Mouse (Mus musculus): ENCODE measurements at regions not wholly inside any gene's neighbourhood (a gene's known extent, or its start where the extent isn't known, plus 50 kb on each side); places are given as distances from the start of the nearest gene placed in this dataset.

GRCm38 (mm10) chr6:31664495-31664894, 100.7 kb upstream of the Podxl start:
- 16% methylated on average over 7 of the region's 7 CpGs for WGBS
- H3K4me3 ChIP-seq (ENCODE audit: insufficient read depth, low read depth, low read length) = no peak overlapping the region
- H3K4me1 ChIP-seq (ENCODE audit: control insufficient read depth, insufficient read depth, low read length) = no peaks in the 10 kb centered on the region
- no peak for TF ChIP-seq POLR2A (IDR thresholded peaks at IDR 0.05; ENCODE audit: low read depth, low read length)
- peak; percentile 94 for TF ChIP-seq CTCF (conservative IDR thresholded peaks at IDR 0.05; ENCODE audit: insufficient read depth, insufficient read length, low read depth, low read length)
- DNase-seq = peak; percentile 66
- no peaks in the 10 kb centered on the region for H3K27me3 ChIP-seq (replicated peaks; ENCODE audit: control insufficient read depth, insufficient read depth, low read length)
- no peak overlapping the region for H3K27ac ChIP-seq (ENCODE audit: insufficient read depth, low read depth, low read length)
- H3K36me3 ChIP-seq (ENCODE audit: control insufficient read depth, insufficient read depth, low read length) = no peaks in the 10 kb centered on the region

GRCm38 (mm10) chr6:31660778-31661177, 97.0 kb upstream of the Podxl start:
- Histone ChIP-seq H3K4me1 (ENCODE audit: control insufficient read depth, insufficient read depth, low read length) (no peaks in the 10 kb centered on the region), H3K36me3 (ENCODE audit: control insufficient read depth, insufficient read depth, low read length) (no peaks in the 10 kb centered on the region), H3K4me3 (ENCODE audit: insufficient read depth, low read depth, low read length) (no peak overlapping the region), H3K27me3 (replicated peaks; ENCODE audit: control insufficient read depth, insufficient read depth, low read length) (no peaks in the 10 kb centered on the region), H3K27ac (ENCODE audit: insufficient read depth, low read depth, low read length) (no peak overlapping the region)
- TF ChIP-seq POLR2A (IDR thresholded peaks at IDR 0.05; ENCODE audit: low read depth, low read length) (no peak), CTCF (conservative IDR thresholded peaks at IDR 0.05; ENCODE audit: insufficient read depth, insufficient read length, low read depth, low read length) (peak; percentile 85)
- peak; percentile 60 for DNase-seq
- 11% methylated on average over 8 of the region's 8 CpGs for WGBS

DNA sequence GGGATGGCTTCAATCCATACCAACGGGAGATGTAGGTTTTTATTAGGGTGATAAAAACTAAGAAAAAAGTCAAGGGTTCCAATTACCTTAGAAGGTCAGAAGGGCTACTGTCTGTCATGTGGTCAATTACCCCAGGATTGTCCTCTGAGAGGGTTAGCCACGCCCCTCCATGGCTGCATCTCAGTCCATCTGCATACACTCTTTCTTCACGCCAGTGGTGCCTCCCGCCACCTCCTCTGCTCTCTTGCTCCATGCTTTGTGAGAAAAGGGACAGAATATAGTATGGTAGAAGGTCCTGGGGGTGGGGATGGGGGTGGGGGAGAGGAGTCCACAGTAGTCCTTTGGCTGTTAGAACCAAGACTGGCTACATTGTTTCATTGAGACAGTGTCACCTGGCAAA, 96.1 kb upstream of the Podxl start:
- no peak for TF ChIP-seq POLR2A (IDR thresholded peaks at IDR 0.05; ENCODE audit: low read depth, low read length)
- no peak for TF ChIP-seq CTCF (conservative IDR thresholded peaks at IDR 0.05; ENCODE audit: insufficient read depth, insufficient read length, low read depth, low read length)
- 33% methylated on average over 4 of the region's 4 CpGs for WGBS
- H3K27me3 ChIP-seq (replicated peaks; ENCODE audit: control insufficient read depth, insufficient read depth, low read length) = no peaks in the 10 kb centered on the region

GRCm38 (mm10) chr6:31658447-31659199, 94.8 kb upstream of the Podxl start:
- Histone ChIP-seq H3K36me3 (ENCODE audit: control insufficient read depth, insufficient read depth, low read length) (no peaks in the 10 kb centered on the region), H3K4me3 (ENCODE audit: insufficient read depth, low read depth, low read length) (no peak overlapping the region), H3K27me3 (replicated peaks; ENCODE audit: control insufficient read depth, insufficient read depth, low read length) (no peaks in the 10 kb centered on the region), H3K4me1 (ENCODE audit: control insufficient read depth, insufficient read depth, low read length) (no peaks in the 10 kb centered on the region), H3K27ac (ENCODE audit: insufficient read depth, low read depth, low read length) (no peak overlapping the region)
- WGBS = 76% methylated on average over 19 of the region's 19 CpGs
- TF ChIP-seq CTCF (conservative IDR thresholded peaks at IDR 0.05; ENCODE audit: insufficient read depth, insufficient read length, low read depth, low read length) (no peak), POLR2A (IDR thresholded peaks at IDR 0.05; ENCODE audit: low read depth, low read length) (no peak)
- no peak for DNase-seq

More for the DNA sequence above, 96.1 kb upstream of the Podxl start:
- H3K4me1 ChIP-seq (ENCODE audit: control insufficient read depth, insufficient read depth, low read length) = no peaks in the 10 kb centered on the region
- no peak overlapping the region for H3K27ac ChIP-seq (ENCODE audit: insufficient read depth, low read depth, low read length)
- no peak for DNase-seq
- no peaks in the 10 kb centered on the region for H3K36me3 ChIP-seq (ENCODE audit: control insufficient read depth, insufficient read depth, low read length)
- H3K4me3 ChIP-seq (ENCODE audit: insufficient read depth, low read depth, low read length) = no peak overlapping the region

- no peaks in the 10 kb centered on the region for H3K36me3 ChIP-seq (ENCODE audit: control insufficient read depth, insufficient read depth, low read length)
- WGBS = 72% methylated on average over 7 of the region's 7 CpGs
Measured at GRCm38 (mm10) chr6:31650791-31651476, 87.2 kb upstream of the Podxl start.

DNA sequence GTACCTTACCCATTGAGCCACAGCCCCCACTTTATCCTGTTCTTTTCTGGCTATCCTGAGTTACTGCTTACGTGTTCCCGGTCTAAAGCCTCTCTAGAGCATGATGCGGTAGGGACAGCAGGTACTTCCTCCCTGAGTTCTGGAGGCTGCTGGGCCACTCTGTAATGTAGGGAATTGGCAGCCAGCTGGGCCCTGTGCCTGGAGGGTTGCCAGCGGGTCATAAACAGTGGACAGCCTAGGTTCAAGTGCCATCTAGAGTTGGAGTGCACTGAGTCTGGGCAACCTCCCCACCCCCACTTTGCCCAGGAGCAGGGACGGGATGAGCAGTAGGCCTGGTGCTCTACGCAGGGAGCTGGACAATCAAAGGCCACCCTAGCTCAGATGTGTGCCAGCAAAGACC, 81.5 kb upstream of the Podxl start:
- 85% methylated on average over 6 of the region's 6 CpGs for WGBS
- H3K27ac ChIP-seq (ENCODE audit: insufficient read depth, low read depth, low read length) = no peak overlapping the region
- no peaks in the 10 kb centered on the region for H3K27me3 ChIP-seq (replicated peaks; ENCODE audit: control insufficient read depth, insufficient read depth, low read length)
- DNase-seq = no peak
- H3K4me3 ChIP-seq (ENCODE audit: insufficient read depth, low read depth, low read length) = no peak overlapping the region
- H3K36me3 ChIP-seq (ENCODE audit: control insufficient read depth, insufficient read depth, low read length) = no peaks in the 10 kb centered on the region
- H3K4me1 ChIP-seq (ENCODE audit: control insufficient read depth, insufficient read depth, low read length) = no peaks in the 10 kb centered on the region
- TF ChIP-seq POLR2A (IDR thresholded peaks at IDR 0.05; ENCODE audit: low read depth, low read length) = no peak
- no peak for TF ChIP-seq CTCF (conservative IDR thresholded peaks at IDR 0.05; ENCODE audit: insufficient read depth, insufficient read length, low read depth, low read length)

More at GRCm38 (mm10) chr6:31650791-31651476, 87.2 kb upstream of the Podxl start:
- no peak for DNase-seq
- Histone ChIP-seq H3K27me3 (replicated peaks; ENCODE audit: control insufficient read depth, insufficient read depth, low read length) (no peaks in the 10 kb centered on the region), H3K4me1 (ENCODE audit: control insufficient read depth, insufficient read depth, low read length) (no peaks in the 10 kb centered on the region), H3K27ac (ENCODE audit: insufficient read depth, low read depth, low read length) (no peak overlapping the region), H3K4me3 (ENCODE audit: insufficient read depth, low read depth, low read length) (no peak overlapping the region)
- TF ChIP-seq POLR2A (IDR thresholded peaks at IDR 0.05; ENCODE audit: low read depth, low read length) = no peak
- TF ChIP-seq CTCF (conservative IDR thresholded peaks at IDR 0.05; ENCODE audit: insufficient read depth, insufficient read length, low read depth, low read length) = no peak

- DNase-seq = no peak
- Histone ChIP-seq H3K4me3 (ENCODE audit: insufficient read depth, low read depth, low read length) (no peak overlapping the region), H3K4me1 (ENCODE audit: control insufficient read depth, insufficient read depth, low read length) (no peaks in the 10 kb centered on the region), H3K27ac (ENCODE audit: insufficient read depth, low read depth, low read length) (no peak overlapping the region), H3K27me3 (replicated peaks; ENCODE audit: control insufficient read depth, insufficient read depth, low read length) (no peaks in the 10 kb centered on the region), H3K36me3 (ENCODE audit: control insufficient read depth, insufficient read depth, low read length) (no peaks in the 10 kb centered on the region)
- TF ChIP-seq CTCF (conservative IDR thresholded peaks at IDR 0.05; ENCODE audit: insufficient read depth, insufficient read length, low read depth, low read length) = no peak
- no peak for TF ChIP-seq POLR2A (IDR thresholded peaks at IDR 0.05; ENCODE audit: low read depth, low read length)
- WGBS = 81% methylated on average over 5 of the region's 5 CpGs
Measured at GRCm38 (mm10) chr6:31644504-31644903, 80.7 kb upstream of the Podxl start.

All from kidney, adult 2 months (tissue).